Comparison of ENCODE assay signal across 8 mouse cellular contexts in genomic region chr1:69105096-69105492, GRCm38 (mm10). TPM values are rescaled to one million over a fixed set of nuclear protein-coding genes. Genes with fewer than 3 reads are reported as not detected.
DNase-seq lines count a peak whose midpoint lies in the region; ATAC-seq and TF ChIP-seq lines count a peak whose summit lies in the region.

No protein-coding gene starts in this region.

- TF ChIP-seq CTCF in layer of hippocampus, adult 2 months (conservative IDR thresholded peaks at IDR 0.05) = no peak
- no peak for TF ChIP-seq CTCF in olfactory bulb, adult 2 months (IDR thresholded peaks at IDR 0.05; ENCODE audit: insufficient read depth, low read depth, low read length)

- TF ChIP-seq POLR2A in olfactory bulb, adult 2 months (IDR thresholded peaks at IDR 0.05; ENCODE audit: insufficient read depth, low read depth, low read length) = no peak

- ATAC-seq in hindbrain, embryonic 11.5 days (ENCODE audit: low FRiP score) = peak; percentile 3; the same call in 1 of the 2 replicates
- no peak for ATAC-seq in limb, embryonic 12.5 days (ENCODE audit: insufficient number of reproducible peaks, insufficient read depth, low FRiP score, low TSS enrichment, low read depth)
- ATAC-seq in monocyte, adult 5-6 weeks (replicated peaks; ENCODE audit: insufficient number of reproducible peaks, low FRiP score, low TSS enrichment, poor library complexity, severe bottlenecking) = no peak

- H3K4me3 ChIP-seq in layer of hippocampus, adult 2 months = peak overlapping the region; percentile 48
- peak overlapping the region; percentile 81 for H3K4me3 ChIP-seq in hindbrain, embryonic 11.5 days (ENCODE audit: low read depth, low read length)
- peak overlapping the region; percentile 62 for H3K4me3 ChIP-seq in limb, embryonic 12.5 days (replicated peaks)
- peak overlapping the region; percentile 67 for H3K4me3 ChIP-seq in olfactory bulb, adult 2 months (ENCODE audit: insufficient read depth, low read depth, low read length)

- H3K27ac ChIP-seq in layer of hippocampus, adult 2 months = peak overlapping the region; percentile 76; the same call in 1 of the 2 replicates
- H3K27ac ChIP-seq in hindbrain, embryonic 11.5 days (ENCODE audit: low read depth, low read length) = peak overlapping the region; percentile 48; the same call in 1 of the 2 replicates
- no peak overlapping the region for H3K27ac ChIP-seq in limb, embryonic 12.5 days
- H3K27ac ChIP-seq in olfactory bulb, adult 2 months (ENCODE audit: insufficient read depth, low read depth, low read length) = peak overlapping the region; percentile 34

- H3K27me3 ChIP-seq in hindbrain, embryonic 11.5 days (ENCODE audit: control insufficient read depth, insufficient read depth, low read length) = no peaks in the 10 kb centered on the region; the same call in 1 of the 2 replicates
- peaks cover 59% of the 10 kb centered on the region for H3K27me3 ChIP-seq in limb, embryonic 12.5 days

- H3K9ac ChIP-seq in hindbrain, embryonic 11.5 days (ENCODE audit: low read depth, low read length) = peak overlapping the region; percentile 31; the same call in 1 of the 2 replicates
- H3K9ac ChIP-seq in limb, embryonic 12.5 days (replicated peaks) = no peak overlapping the region

- no peaks in the 10 kb centered on the region for H3K9me3 ChIP-seq in hindbrain, embryonic 11.5 days (ENCODE audit: control insufficient read depth, low read length)
- H3K9me3 ChIP-seq in limb, embryonic 12.5 days = no peaks in the 10 kb centered on the region

- peak overlapping the region; percentile 96 for H3K4me2 ChIP-seq in hindbrain, embryonic 11.5 days (replicated peaks; ENCODE audit: low read depth, low read length)
- peak overlapping the region; percentile 99 for H3K4me2 ChIP-seq in limb, embryonic 12.5 days

- WGBS in hindbrain, embryonic 11.5 days = under 1% methylated on average over 13 of the region's 13 CpGs
- WGBS in limb, embryonic 12.5 days = under 1% methylated on average over 13 of the region's 13 CpGs
- 5% methylated on average over 13 of the region's 13 CpGs for WGBS in olfactory bulb, adult 2 months

- H3K36me3 ChIP-seq in hindbrain, embryonic 11.5 days (ENCODE audit: control insufficient read depth, insufficient read depth, low read length) = no peaks in the 10 kb centered on the region
- H3K36me3 ChIP-seq in limb, embryonic 12.5 days = no peaks in the 10 kb centered on the region

- H3K4me1 ChIP-seq in hindbrain, embryonic 11.5 days (replicated peaks; ENCODE audit: control insufficient read depth, insufficient read depth, low read length) = no peaks in the 10 kb centered on the region; the same call in 1 of the 2 replicates
- H3K4me1 ChIP-seq in limb, embryonic 12.5 days (replicated peaks) = peaks cover 19% of the 10 kb centered on the region
- H3K4me1 ChIP-seq in olfactory bulb, adult 2 months (ENCODE audit: control insufficient read depth, insufficient read depth, low read length) = no peaks in the 10 kb centered on the region

- no peak for DNase-seq in layer of hippocampus, adult 2 months (ENCODE audit: low spot score in 2 of 2)
- no peak for DNase-seq in layer of hippocampus, postnatal 36 days
- peak; percentile 17 to 51 for DNase-seq in cerebellum, postnatal 36 days
- no peak for DNase-seq in hindbrain, embryonic 11.5 days (ENCODE audit: low spot score)
- DNase-seq in spleen, adult 18-20 months = no peak

RNA-seq across cellular contexts. Expression of gene Erbb4, which starts 2.8 kb away (rescaled TPM):
- 10 to 100 TPM; 46.2 to 48.6 TPM for total RNA-seq in layer of hippocampus, adult 2 months (2021)
- 10 to 100 TPM; 43.0 to 48.6 TPM for total RNA-seq in layer of hippocampus, postnatal 36 days (2021)
- polyA plus RNA-seq in hindbrain, embryonic 11.5 days (2014; fragmentation: Nextera tagmentation; extraction: Ambion mirVana) = 5.6 and 10.2 TPM in 2 replicates
- 0.65 and 1.1 TPM in 2 replicates for polyA plus RNA-seq in limb, embryonic 12.5 days (2016; fragmentation: Nextera tagmentation; extraction: Ambion mirVana)
- not detected in 2 replicates for polyA plus RNA-seq in olfactory bulb, adult 2 months (2012; ENCODE audit: insufficient read depth, insufficient read length, low replicate concordance, missing spikeins)
- total RNA-seq in monocyte, adult 5-6 weeks (2017) = not detected in 3 replicates

Comparison
In these comparisons a context has a peak if more than half of its experiments do, and no peak if none do; other contexts are left out.
1. DNase-seq: peak in cerebellum, postnatal 36 days (2 of 2); none in layer of hippocampus, adult 2 months (0 of 2), layer of hippocampus, postnatal 36 days (0 of 2), hindbrain, embryonic 11.5 days (single experiment) and spleen, adult 18-20 months (0 of 2).
2. RNA of gene Erbb4, which starts 2.8 kb away (total RNA-seq): 43.0 to 48.6 TPM in layer of hippocampus, postnatal 36 days and 46.2 to 48.6 TPM in layer of hippocampus, adult 2 months; not detected in monocyte, adult 5-6 weeks; every median in the first group is over 10 times any median in the second.
3. Peak in every context shown above with its lines, with median percentiles within 50 percentile points of each other: H3K4me3 ChIP-seq.